24 mouse cellular contexts compared by ENCODE assay signal in the genomic region with DNA sequence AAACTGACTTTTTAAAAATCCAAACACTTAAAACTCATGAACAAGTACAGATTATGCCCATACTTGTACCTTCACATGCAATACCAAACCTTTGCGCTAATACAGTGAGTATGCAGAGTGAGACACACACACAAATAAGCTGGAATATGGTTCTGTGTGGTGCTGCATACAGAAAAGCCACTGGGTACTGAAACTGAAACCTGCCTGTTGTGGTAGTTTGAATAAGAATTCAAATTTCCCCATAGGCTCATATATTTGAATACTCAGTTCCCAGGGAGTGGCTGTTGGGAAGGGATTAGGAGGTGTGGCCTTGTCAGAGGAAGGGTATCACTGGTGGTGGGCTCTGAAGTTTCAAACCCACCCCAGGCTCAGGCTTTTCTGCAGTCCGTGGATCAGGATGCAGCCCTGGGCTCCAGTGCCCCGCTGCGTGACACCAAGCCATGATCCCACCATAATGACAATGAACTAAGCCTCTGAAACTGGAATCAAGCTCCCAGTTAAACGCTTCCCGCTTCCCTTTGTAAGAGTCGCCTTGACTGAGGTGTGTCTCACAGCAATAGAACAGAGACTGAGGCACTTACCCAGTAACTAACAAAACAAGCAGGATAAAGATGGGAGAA.
"Had no signal": no experiment of that assay in that cellular context is flagged by ENCODE, and none has a peak within 500 bp of the region (broad histone marks: within the 10 kb centered on the region; RNA-seq: fewer than 3 reads in every experiment).

No protein-coding gene starts in this region.

- DNase-seq: gastrocnemius, postnatal 14 days; gastrocnemius, postnatal 36 days; heart, postnatal 14 days; heart, postnatal 36 days; kidney, adult 11 months; kidney, adult 2 months; kidney, adult 9 months; kidney, postnatal 14 days; kidney, postnatal 36 days; layer of hippocampus, adult 9-11 months; layer of hippocampus, postnatal 36 days; left cerebral cortex, postnatal 4 days had no signal

- H3K4me2 ChIP-seq: heart, embryonic 11.5 days; heart, embryonic 13.5 days; heart, embryonic 15.5 days; hindbrain, embryonic 13.5 days; hindbrain, embryonic 15.5 days; kidney, embryonic 15.5 days; limb, embryonic 13.5 days; limb, embryonic 15.5 days; liver, embryonic 12.5 days had no signal

- H3K4me1 ChIP-seq: hindbrain, embryonic 13.5 days; hindbrain, embryonic 15.5 days; kidney, embryonic 15.5 days; limb, embryonic 15.5 days; liver, embryonic 12.5 days had no signal

- H3K9ac ChIP-seq: heart, embryonic 13.5 days; heart, embryonic 15.5 days; hindbrain, embryonic 13.5 days; hindbrain, embryonic 15.5 days; kidney, embryonic 15.5 days; limb, embryonic 13.5 days; limb, embryonic 15.5 days; liver, embryonic 12.5 days; liver, embryonic 14.5 days had no signal

- H3K9me3 ChIP-seq: heart, embryonic 13.5 days; heart, embryonic 15.5 days; hindbrain, embryonic 13.5 days; hindbrain, embryonic 15.5 days; kidney, embryonic 15.5 days; limb, embryonic 13.5 days; limb, embryonic 15.5 days; liver, embryonic 12.5 days had no signal

- H3K4me3 ChIP-seq: heart, embryonic 13.5 days; heart, embryonic 15.5 days; hindbrain, embryonic 13.5 days; hindbrain, embryonic 15.5 days; kidney, embryonic 15.5 days; limb, embryonic 13.5 days; limb, embryonic 15.5 days; liver, embryonic 12.5 days had no signal

- H3K27ac ChIP-seq: heart, embryonic 13.5 days; heart, embryonic 15.5 days; hindbrain, embryonic 13.5 days; hindbrain, embryonic 15.5 days; hindbrain, postnatal 0 days; kidney, embryonic 15.5 days; kidney, postnatal 0 days; limb, embryonic 13.5 days; limb, embryonic 15.5 days; liver, embryonic 12.5 days; liver, embryonic 14.5 days had no signal

- H3K27me3 ChIP-seq: heart, embryonic 13.5 days; heart, embryonic 15.5 days; hindbrain, embryonic 13.5 days; hindbrain, embryonic 15.5 days; kidney, embryonic 15.5 days; limb, embryonic 13.5 days; limb, embryonic 15.5 days; liver, embryonic 12.5 days had no signal
